Mouse (Mus musculus): Measurements from ENCODE around the gene C1galt1c1. TPM values are rescaled to one million over a fixed set of nuclear protein-coding genes. Genes with fewer than 3 reads are reported as not detected.
A peak's percentile ranks its signal among the peaks of the same experiment; 100 is the strongest.

The C1galt1c1 gene
- 10 to 100 TPM; 20.6 to 20.7 TPM for total RNA-seq (2021)
- long read RNA-seq, experiment 1, transcript C1galt1c1-201 (2 exons, 1,449 nt) = major isoform, 19 of 19 reads
- long read RNA-seq, experiment 1, partial matches to known transcripts = 0 of 19 reads
- long read RNA-seq, experiment 1, other reads (novel, unspliced or antisense) = 0 of 19 reads
- long read RNA-seq, experiment 2, transcript C1galt1c1-201 (2 exons, 1,449 nt) = major isoform, 12 of 14 reads
- long read RNA-seq, experiment 2, partial matches to known transcripts = 0 of 14 reads
- long read RNA-seq, experiment 2, other reads (novel, unspliced or antisense) = 2 of 14 reads

DNA sequence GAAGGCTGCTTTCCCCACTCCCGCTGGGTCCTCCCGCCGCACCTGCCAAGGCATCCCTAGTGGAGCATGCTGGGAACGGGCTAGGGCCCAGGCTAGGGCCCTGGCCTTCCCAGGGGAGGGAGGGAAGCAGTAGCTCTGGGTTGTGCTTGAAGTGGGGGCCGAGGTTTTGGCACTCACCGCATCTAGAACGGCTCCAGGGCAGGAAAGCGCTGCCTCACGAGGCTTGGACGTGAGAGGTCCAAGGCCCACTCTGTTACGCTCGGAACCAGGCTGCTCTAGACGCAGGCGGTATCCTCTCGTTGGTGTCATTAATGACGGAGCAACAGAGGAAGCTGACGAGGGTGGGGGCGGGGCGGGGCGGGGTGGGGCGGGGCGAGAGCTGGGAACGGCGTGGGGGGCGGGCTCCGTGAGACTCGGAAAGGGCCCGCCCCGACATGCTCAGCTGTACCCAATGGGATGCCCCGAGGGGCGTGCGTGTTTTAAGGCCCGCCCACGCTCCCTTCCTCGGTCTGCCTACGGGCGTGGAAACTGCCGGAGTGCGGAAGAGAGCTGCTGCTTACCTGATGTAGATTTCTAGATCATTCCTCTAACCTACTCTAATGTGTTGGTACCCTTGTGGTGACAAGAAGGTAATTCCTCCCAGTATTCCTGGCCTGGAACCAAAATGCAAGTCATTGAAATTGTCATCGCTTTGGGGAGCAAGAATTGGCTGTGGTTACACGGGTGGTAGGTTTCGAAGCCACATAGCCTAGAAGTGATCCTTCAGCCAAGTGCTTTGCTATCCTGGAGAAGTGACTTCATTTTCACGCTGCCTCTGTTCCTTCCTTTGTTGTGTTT lies at the start of gene C1galt1c1:
Gene C1galt1c1, minus strand, starts transcription at position 287 of the 837 bp plus-strand sequence.
- intact Hi-C loops (cut with DNase I) = loop anchor here (10.0 kb wide), 1 partner anchor 70 kb away; no protein-coding TSS in a partner anchor
- peak; percentile 93 to 97 for DNase-seq (ENCODE audit: low spot score in 2 of 2)

DNA sequence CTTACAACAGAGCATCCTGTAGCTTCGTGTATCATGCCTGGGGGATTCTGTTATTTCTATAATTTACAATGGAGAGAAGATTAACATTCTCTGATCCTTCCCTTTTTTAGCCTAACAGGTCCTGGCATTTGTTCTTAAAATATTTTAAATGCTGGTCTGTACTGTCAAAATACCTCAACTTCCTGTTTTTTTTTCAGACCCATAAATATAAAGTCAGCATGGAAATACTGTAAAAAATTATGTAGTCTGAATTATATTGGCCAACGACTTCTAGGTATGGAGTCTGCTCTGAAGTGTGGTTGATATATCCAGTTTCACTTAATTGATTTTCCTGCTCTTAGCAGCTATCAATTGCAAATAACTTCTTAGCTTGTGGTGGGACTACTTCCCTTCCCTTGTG lies 47.1 kb upstream of the C1galt1c1 start:
- no peak for DNase-seq (ENCODE audit: low spot score in 2 of 2)
- intact Hi-C loops (cut with DNase I) = no loop called here

DNA sequence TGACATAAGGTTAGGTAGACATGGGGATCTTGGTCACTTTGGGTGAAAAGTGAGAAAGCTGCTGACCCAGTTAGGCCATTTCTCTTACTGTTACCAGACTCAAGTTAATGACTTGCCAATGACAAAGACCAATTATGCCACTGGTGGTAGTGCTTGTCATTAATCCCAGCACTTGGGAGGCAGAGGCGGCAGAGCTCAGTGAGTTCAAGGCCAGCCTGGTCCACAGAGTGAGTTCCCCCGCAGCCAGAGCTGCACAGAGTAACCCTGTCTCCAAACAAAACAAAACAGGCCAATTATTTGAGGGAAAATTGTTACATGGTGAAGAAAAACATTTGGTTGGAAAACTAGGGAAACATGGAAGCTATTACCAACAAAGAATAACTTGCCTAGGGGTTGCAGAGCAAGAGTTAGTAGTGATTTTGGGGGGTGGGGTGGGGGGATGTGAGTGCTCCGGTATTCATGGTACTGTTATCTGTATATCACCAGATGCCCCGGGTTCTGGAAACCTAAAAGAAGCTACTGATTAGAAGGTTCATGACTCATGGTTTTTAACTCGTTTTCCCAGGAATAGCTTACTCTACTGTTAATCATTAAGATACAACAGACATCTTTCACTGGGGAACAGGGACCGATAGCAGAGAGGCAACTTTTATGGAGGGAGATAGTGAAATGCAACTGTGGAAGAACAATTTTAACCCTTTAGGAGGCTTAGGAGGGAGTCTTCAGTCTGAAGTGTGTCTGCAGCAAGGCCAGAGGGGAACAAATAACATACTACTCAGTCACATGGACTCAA lies 34.4 kb upstream of the C1galt1c1 start:
- intact Hi-C loops (cut with DNase I) = no loop called here
- no peak for DNase-seq (ENCODE audit: low spot score in 2 of 2)

DNA sequence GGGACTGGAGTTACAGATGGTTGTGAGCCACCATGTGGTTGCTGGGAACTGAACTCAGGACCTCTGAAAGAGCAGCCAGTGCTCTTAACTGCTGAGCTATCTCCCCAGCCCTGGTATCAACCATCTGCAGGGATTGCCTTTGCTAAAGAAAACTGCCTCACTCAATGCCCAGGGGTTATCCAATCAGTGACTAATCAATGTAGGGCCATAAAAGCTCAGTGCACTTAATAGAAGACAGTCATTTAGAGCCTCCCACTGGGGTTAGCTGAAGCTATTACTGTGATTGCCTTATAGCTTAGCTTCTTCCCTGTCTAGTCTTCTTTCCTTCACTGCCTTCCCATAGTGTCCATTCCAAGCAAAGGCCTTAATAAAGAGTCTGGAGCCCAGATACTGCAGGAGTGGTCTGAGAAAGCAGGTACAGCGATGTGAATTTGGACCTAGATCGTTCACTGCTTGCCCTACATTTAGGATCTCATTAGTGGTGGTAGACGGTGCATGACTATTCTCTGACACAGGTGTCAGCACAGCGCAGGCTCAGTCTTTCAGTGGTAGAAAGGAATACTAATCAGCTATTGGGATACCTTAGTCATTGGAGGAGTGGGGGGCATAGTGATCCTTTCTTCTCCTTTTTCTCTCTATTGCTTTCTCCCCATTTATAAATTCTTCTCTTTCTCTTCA lies 21.5 kb upstream of the C1galt1c1 start:
- DNase-seq (ENCODE audit: low spot score in 2 of 2) = no peak
- intact Hi-C loops (cut with DNase I) = no loop called here

DNA sequence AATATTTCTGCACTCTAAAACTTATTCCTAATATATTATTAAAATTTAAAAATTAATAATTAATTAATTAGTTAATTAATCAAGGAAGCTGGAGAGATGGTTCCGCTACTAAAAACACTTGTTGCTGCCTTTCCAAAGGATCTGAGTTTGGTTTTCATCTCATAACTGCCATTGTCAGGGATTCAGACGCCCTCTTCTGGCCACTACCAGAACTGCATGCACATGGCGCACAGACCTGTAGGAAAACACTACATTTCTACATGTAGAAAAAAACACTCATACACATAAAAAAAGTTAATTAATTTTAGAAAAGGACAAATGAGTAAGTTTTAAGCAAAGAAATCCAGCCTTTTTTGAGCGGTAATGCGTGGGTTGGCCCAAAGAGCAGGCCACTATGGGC lies 19.8 kb upstream of the C1galt1c1 start:
- no peak for DNase-seq (ENCODE audit: low spot score in 2 of 2)
- intact Hi-C loops (cut with DNase I) = no loop called here

DNA sequence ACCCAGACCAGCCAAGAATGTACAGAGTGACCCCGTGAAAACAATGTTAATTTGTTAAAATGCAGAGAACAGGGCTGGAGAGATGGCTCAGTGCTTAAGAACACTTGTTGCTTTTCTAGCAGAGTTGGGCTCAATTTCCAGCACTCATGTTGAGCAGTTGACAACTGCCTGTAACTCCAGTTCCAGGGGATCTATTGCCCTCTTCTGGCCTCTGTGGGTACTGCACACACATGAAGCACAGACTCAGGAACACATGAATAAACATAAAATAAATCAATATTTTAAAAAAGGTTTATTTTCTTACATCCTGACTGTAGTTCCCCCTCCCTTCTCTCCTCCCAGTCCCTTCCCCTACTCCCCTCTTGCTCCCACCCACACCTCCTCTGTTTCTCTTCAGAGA lies 18.3 kb upstream of the C1galt1c1 start:
- intact Hi-C loops (cut with DNase I) = no loop called here

DNA sequence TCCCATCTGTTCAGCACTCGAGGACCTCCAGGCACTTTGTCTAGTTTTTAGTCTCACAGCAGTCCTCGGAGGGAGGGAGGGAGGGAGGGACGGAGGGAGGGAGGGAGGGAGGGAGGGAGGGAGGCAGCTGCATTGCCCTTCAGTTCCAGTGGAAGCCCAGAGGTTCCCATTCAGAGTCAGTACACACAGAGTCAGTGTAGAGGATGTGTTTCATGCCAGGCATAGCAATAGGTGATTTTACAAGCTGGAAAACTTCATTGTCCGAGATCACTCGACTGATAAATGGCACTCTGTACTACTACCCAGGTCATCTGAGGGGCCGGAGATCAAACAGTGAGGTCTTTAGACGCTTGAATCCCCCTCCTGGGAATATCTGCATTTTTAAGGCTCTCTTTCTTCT lies 16.3 kb upstream of the C1galt1c1 start:
- intact Hi-C loops (cut with DNase I) = no loop called here
- no peak for DNase-seq (ENCODE audit: low spot score in 2 of 2)

More for the DNA sequence above, 18.3 kb upstream of the C1galt1c1 start:
- no peak for DNase-seq (ENCODE audit: low spot score in 2 of 2)

DNA sequence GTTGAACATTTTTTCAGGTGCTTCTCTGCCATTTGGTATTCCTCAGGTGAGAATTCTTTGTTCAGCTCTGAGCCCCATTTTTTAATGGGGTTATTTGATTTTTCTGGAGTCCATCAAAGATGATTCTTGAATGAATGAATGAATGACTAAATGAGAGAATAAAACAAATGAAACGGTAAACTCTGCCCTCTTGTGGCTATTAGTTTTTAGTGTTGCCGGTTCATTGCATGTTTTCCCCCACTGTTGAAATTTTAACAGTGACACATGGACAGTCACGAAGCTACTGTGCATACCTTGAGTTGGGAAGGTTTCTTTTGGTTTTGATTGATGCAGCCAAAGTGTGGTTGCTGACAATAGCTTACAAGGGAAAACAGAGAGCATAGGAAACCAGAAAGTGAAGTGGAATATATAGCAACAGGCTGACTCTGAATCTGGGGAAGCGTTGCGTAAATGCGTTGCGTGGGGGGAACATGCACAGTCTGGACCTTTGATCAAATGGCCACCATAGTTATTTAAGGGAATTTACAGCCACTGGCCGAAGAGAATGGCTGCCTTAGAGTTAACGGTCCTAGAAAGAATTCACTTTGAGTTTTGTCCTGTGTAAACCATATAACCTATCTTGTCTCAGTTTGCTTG lies 15.6 kb upstream of the C1galt1c1 start:
- DNase-seq (ENCODE audit: low spot score in 2 of 2) = no peak
- intact Hi-C loops (cut with DNase I) = no loop called here

DNA sequence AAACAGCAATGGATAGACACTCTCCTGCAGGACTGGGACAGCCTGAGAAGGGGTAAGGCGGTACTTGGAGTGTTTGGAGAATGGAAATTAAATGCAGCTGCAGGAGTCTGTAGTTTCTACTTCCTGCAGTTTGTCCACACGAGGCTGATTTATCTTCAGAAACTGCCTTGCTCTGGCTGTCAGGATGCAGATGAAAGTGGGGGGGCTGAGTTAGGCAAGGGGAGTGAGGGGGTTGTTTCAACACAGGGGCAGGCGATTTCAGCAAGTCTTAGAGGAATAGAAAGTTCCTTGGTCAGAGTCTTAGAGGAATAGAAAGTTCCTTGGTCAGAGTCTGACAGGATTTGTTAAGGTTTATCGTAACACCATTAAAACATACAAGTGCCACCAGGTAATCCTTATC lies 7.3 kb upstream of the C1galt1c1 start:
- intact Hi-C loops (cut with DNase I) = no loop called here
- DNase-seq (ENCODE audit: low spot score in 2 of 2) = no peak

DNA sequence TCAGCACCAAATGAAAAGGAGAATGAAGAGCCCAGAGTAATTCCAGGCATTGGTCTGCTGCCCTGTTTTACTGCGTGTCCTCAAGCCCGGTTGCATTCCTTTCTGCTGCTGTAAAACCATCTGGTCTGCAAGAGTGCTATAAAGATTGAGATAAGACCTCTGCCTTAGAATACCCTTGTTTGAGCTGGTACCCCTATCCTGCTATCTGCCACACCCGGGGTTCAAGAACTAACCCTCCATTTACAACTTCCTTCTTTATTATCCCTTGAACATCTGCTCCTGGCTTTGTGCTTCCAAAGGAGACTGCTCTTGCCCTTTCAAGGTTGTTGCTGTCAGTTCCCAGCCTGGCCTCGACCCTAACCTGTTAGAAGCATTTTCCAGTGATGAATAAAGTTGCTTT lies 6.5 kb upstream of the C1galt1c1 start:
- intact Hi-C loops (cut with DNase I) = no loop called here

DNA sequence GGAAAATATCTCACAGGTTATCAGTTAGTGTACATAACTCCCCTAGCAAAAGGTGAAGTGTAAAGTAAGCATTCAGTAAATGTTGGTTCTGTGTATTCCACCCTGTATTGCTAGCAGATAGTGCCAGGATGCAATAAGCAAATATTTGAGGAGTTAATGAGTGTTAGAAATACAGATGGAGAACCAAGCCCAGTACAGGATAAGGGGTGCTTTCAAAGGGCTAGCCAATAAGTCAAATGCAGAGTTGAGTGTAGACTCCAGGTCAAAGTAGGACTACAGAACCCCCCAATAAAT lies 698 bp upstream of the C1galt1c1 start:
- no peak for DNase-seq (ENCODE audit: low spot score in 2 of 2)
- intact Hi-C loops (cut with DNase I) = loop anchor here (10.0 kb wide), 1 partner anchor 71 kb away; no protein-coding TSS in a partner anchor

More for the DNA sequence above, 6.5 kb upstream of the C1galt1c1 start:
- no peak for DNase-seq (ENCODE audit: low spot score in 2 of 2)

DNA sequence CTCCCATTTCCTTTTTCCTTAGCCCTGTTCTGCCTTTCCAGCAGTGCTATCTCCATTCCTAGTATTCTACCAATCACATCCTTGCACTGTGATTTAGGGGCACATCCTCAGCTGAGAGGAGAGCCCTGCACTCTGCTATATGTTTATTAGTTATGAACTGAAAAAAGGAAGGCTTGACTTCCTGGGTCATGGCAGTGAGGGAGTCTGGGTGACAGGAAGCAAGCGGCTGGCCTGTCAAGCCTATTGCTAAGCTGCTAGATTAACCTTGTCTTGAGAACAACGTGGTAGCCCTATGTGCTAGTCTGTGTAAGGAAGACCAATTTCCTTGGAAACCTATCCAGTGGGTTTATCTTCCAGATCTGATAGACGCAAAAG lies 33.9 kb downstream of the C1galt1c1 start:
- peak; percentile 9 to 22 for DNase-seq (ENCODE audit: low spot score in 2 of 2)
- intact Hi-C loops (cut with DNase I) = loop anchor here (2.0 kb wide), 1 partner anchor 36 kb away; no protein-coding TSS in a partner anchor

DNA sequence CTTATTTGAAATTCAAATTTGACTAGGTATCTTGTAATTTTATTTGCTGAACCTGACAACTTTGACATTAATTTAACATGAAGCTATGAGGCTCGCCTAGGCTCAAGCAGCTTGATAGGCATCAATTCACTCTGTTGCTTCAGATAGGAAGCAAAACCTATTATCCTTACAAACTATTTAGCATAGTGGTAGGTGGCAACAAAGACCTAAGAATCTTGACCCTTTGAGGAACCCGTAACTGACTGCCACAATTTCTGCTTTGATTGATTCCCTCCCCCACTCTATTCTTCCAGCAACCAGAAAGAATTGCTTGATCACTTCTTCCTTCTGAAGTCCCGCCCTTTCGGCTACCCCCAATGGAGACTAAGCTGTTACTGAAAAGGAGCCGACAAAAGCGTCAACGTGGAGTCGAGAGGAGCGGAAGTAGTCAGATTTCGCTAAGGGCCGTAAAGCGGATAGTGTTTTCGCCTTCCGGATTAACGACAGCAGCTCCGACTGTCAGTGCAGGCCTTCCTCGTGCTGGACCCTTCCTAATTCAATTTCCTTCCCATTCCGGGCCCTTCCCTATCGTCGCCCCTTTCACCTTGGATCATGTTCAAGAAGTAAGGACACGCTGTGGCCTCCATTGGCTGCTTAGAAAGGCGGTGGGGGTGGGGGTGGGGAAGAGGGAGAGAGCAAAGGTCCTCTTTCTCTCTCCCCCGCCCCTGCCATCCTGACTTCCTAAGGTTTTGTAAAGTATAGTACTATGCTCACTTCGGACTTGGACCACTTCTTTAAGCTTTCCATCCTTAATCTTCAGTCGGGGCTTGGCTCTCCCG lies 34.5 kb downstream of the C1galt1c1 start, which contains the start of gene Mcts1:
Gene Mcts1, plus strand, starts transcription at position 402 of the 818 bp plus-strand sequence.
- intact Hi-C loops (cut with DNase I) = loop anchor here (2.0 kb wide), 1 partner anchor 36 kb away; no protein-coding TSS in a partner anchor

DNA sequence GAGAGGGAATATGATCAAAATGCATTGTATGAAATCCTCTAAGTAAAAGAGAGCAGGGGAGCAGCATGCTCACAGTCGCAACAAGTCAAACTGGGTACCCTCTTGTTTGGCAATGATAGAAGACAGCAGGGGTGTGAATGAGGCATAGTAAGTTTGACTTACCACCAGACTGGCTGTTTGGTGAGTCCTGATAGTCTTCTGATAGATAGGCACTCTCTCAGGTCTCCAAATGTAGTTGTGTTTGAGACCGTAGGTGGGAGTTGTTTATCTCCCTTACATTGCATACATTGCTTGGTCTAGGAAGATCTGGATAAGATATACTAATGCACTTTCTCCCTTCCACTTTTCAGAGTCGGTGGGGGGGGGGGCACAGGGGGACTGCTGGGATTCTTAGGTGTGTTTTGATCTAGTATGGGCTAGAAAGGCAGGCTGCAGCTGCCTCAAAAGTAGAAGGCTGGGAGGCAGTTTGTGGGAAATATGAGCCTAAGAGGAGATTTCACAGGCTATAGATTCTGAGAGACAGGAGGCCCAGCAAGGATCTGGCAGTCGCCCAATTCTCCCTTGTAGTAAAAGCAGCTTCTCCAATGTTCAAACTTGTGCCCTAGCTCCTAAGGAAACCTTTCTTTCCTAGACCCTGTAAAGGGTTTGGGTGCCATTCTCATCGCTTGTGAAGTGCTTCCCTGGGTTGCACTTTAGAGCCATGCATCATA lies 41.6 kb downstream of the C1galt1c1 start:
- intact Hi-C loops (cut with DNase I) = no loop called here
- peak in 1 of 2 experiments; percentile 14 for DNase-seq (ENCODE audit: low spot score in 2 of 2)

More for the DNA sequence above, 34.5 kb downstream of the C1galt1c1 start, which contains the start of gene Mcts1:
- DNase-seq (ENCODE audit: low spot score in 2 of 2) = peak; percentile 75 to 79

DNA sequence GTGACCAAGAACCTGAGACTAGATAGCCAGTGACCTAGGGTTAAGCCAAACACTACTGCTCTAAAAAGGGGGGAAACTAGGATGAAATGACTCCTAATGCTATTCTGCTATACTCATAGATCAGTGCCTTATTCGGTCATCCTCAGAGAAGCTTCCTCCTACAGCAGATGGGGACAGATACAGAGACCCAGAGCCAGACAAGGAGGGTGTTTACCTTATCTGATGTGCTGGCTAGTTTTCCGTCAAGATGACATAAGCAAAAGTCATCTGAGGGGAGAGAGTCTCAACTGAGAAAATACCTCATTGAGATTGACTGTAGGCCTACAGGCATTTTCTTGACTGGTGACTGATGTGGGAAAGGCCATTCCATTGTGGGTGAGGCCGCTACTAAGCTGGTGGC lies 43.1 kb downstream of the C1galt1c1 start:
- DNase-seq (ENCODE audit: low spot score in 2 of 2) = no peak
- intact Hi-C loops (cut with DNase I) = no loop called here

DNA sequence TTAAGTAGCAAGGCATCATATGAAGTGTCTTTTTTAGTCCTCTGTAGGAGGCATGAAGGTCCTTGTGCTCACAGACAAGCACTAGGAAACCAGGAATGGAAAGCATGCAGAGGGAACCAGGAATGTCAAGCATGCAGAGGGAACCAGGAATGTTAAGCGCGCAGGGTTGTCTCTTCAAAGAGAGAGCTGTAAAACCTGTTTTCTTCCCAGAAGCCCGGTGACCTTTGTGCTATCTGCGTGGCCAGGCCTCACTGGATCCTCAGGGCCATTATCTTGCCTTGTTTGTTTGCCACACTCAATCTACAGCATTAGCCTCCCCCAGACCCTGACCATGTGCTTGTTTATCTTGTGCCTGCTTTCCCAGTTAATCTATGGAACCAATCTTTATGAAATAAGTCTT lies 45.1 kb downstream of the C1galt1c1 start:
- intact Hi-C loops (cut with DNase I) = no loop called here
- DNase-seq (ENCODE audit: low spot score in 2 of 2) = no peak

DNA sequence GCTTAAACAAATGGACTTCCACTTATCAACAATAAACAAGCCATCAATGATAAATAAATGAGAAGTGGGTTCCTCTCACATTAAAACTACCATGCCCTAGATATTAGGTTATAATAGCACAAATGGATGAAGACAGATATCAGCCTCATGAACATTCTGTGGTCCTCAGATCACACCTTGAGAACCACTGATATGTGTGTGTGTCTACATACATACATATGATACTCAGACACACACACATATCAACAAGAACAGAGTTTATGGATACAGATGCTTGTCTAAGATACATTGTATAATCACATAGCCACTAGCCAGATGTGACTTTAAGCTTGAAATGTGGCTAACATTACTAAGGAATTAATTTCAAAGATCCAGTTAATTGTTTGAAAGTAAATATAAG lies 51.6 kb downstream of the C1galt1c1 start:
- no peak for DNase-seq (ENCODE audit: low spot score in 2 of 2)
- intact Hi-C loops (cut with DNase I) = no loop called here

Data from left cerebral cortex, postnatal 14 days (tissue).